Mouse (Mus musculus) liver, embryonic 11.5 days (tissue): ENCODE results near the gene Tpgs1. TPM values are rescaled to one million over a fixed set of nuclear protein-coding genes. Genes with fewer than 3 reads are reported as not detected.

Experiments used
- ATAC-seq: fragments of 200-750 bp; cut with Nextera tagmentation; replicated peaks from 2 replicates; pipeline ENCODE4 v1.8.0; 2017; ENCODE audit warnings: moderate number of reproducible peaks, mild to moderate bottlenecking, moderate TSS enrichment, moderate library complexity; ENCODE audit not compliant: low FRiP score
- DNase-seq: peaks from one replicate; pipeline ENCODE4 v3.0.0-alpha.2; 2017; ENCODE audit warnings: low spot score
- H3K27ac ChIP-seq: fragments of 300-500 bp; sonication (generic); 2 replicates; pipeline ENCODE4 v1.5.1; 2014; ENCODE audit warnings: mild to moderate bottlenecking, low read depth, low read length, control low read depth
- H3K27me3 ChIP-seq: fragments of 300-500 bp; sonication (generic); replicated peaks from 2 replicates; pipeline ENCODE4 v1.6.1; 2014; ENCODE audit warnings: low read length, mixed read lengths; ENCODE audit not compliant: control insufficient read depth, insufficient read depth
- H3K36me3 ChIP-seq: fragments of 300-500 bp; sonication (generic); 2 replicates; pipeline ENCODE4 v1.6.1; 2014; ENCODE audit warnings: mild to moderate bottlenecking, low read length, moderate library complexity, mixed read lengths; ENCODE audit not compliant: control insufficient read depth, insufficient read depth
- H3K4me1 ChIP-seq: fragments of 300-500 bp; sonication (generic); replicated peaks from 2 replicates; pipeline ENCODE4 v1.6.1; 2014; ENCODE audit warnings: low read length, mixed read lengths; ENCODE audit not compliant: control insufficient read depth, insufficient read depth
- H3K4me2 ChIP-seq: fragments of 300-500 bp; sonication (generic); 2 replicates; pipeline ENCODE4 v1.6.1; 2014; ENCODE audit warnings: mild to moderate bottlenecking, control low read depth, moderate library complexity
- H3K4me3 ChIP-seq: fragments of 300-500 bp; sonication (generic); 2 replicates; pipeline ENCODE4 v1.5.1; 2014; ENCODE audit warnings: low read depth, low read length, control low read depth
- H3K9ac ChIP-seq: fragments of 300-500 bp; sonication (generic); 2 replicates; pipeline ENCODE4 v1.6.1; 2014; ENCODE audit warnings: low read depth, low read length, control low read depth
- H3K9me3 ChIP-seq: fragments of 300-500 bp; sonication (generic); 2 replicates; pipeline ENCODE4 v1.6.1; 2016; ENCODE audit warnings: low read length, inconsistent platforms, mixed read lengths; ENCODE audit not compliant: control insufficient read depth
- WGBS: fragments of 180-500 bp; shearing (Covaris S2); extraction: QIAGEN DNeasy Blood & Tissue Kit; methylation state at CpG from one replicate; pipeline ENCODE4 v1.1.7; 2014; 5-methylcytosine and 5-hydroxymethylcytosine counted together
- polyA plus RNA-seq: library from polyadenylated mRNA; unstranded; fragments of >200 nt; fragmentation: Nextera tagmentation; extraction: Ambion mirVana; gene quantifications from 2 replicates; pipeline ENCODE4 v1.2.1, GENCODE M21; 2014

The Tpgs1 gene
- polyA plus RNA-seq = 48.5 and 50.5 TPM in 2 replicates

DNA sequence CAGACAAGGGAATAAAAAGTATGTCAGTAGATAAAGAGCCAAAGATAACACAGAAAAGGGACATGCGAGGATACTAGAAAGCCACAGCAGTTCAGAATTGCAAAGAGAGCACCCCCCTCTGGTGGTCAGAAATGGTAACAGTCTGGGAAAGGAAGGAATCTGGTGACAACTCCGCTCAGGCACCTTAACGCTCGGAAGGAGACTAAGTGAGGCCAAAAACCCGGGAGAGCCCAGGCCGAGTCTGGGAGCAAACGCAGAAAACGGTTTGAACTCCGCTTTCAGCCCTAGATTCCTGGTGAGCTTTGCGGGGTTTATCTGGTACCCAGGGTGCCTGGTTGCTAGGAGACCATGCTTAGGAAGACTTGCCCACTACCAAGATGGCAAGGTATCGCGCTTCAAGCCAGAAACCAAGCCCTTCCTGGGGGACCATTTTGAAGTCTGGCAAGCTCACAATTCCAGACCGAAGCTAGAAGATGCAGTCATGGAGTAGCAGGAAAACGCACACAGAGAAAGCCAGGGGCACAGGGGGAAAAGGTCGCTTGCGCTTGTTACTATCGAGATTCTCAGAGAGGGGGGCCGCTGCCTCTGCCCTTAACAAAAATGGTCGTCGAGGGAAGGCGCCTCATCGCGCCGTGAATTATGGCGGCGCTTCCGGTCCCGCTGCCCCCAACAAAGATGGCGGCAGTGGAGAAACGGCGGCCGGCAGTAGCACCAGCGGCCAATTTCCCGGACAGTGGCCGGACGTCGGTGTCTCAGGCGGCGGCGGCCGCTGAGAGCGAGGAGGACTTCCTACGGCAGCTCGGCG, at the start of gene Tpgs1:
Gene Tpgs1, plus strand, starts transcription at position 599 of the 805 bp plus-strand sequence.
- peak; percentile 94 for DNase-seq
- no peaks in the 10 kb centered on the region for H3K27me3 ChIP-seq
- H3K4me1 ChIP-seq = peaks cover 13% of the 10 kb centered on the region

DNA sequence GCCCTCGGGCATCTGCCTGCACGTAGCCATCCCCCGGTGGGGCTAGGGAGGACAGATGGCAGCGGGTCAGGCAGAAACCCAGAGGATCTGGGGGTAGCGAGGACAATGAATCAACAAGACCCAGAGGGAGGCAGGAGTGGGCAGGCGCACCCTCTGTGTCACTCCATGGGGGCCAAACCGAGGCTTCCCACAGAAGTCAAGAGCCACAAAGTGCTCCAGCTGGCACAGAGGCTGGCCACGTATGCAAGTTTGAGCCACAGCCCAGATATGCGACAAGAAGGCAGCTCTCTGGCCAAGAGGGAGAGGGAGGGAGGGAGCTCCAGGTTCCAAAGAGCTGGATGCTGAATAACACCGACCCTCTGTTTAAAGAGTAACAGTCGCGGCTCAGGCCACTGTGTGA, 45.2 kb upstream of the Tpgs1 start:
- WGBS = 76% methylated on average over 12 of the region's 12 CpGs
- no peak for DNase-seq
- ATAC-seq = no peak
- Histone ChIP-seq H3K4me2 (no peak overlapping the region), H3K4me3 (no peak overlapping the region), H3K27ac (no peak overlapping the region), H3K27me3 (0 out of 2 replicates have a peak, but pooled peaks cover 3% of the 10 kb centered on the region), H3K9me3 (no peaks in the 10 kb centered on the region), H3K4me1 (no peaks in the 10 kb centered on the region), H3K9ac (no peak overlapping the region), H3K36me3 (no peaks in the 10 kb centered on the region)

More for the DNA sequence above, at the start of gene Tpgs1:
- peak within 1 kb of the TSS; percentile 91 for H3K4me2 ChIP-seq
- H3K9ac ChIP-seq = peak within 1 kb of the TSS; percentile 86
- H3K9me3 ChIP-seq = no peaks in the 10 kb centered on the region
- under 1% methylated on average over 45 of the region's 45 CpGs for WGBS
- peak; percentile 74 for ATAC-seq
- H3K4me3 ChIP-seq = peak within 1 kb of the TSS; percentile 99
- 0 out of 2 replicates have a peak, but pooled peaks cover 2% of the 10 kb centered on the region for H3K36me3 ChIP-seq
- H3K27ac ChIP-seq = peak within 1 kb of the TSS; percentile 88

DNA sequence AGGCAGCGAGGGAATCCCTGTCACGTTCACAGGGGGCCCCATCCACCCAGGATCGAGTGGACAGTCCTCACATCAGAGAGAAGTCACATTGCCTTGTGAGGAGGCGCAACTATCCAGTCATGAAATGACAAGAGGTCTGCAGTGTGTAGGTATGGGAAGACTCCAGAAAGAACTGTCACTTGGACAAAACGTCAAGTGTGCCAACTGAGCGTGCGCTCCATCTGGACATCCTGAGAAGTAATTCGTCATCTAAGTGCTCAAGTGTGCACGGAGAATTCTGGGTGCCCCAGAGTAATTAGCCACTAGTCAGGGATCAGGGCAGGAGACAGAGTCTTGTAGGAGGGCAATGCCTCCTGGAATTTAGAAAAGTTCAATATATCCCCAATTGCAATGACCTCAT, 43.8 kb upstream of the Tpgs1 start:
- 75% methylated on average over 9 of the region's 9 CpGs for WGBS

DNA sequence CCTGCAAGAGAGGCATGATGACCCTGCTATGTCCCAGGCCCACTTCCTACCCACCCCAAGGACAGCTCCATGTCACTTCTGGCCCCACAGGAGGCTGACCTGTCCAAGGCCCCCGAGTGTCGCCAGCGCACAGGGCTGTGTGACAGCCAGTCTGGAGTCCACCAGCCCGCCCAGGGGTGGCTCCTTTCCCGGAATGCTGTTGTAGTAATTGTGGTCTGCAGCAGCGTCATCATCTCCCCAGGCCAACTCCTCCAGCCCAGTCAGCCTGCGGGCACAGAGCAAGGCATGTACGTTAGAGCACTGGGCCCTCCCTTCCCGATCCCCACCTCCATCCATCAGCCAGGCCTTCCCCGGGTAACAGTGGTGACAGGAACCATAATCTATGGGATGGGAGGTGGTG, 43.0 kb upstream of the Tpgs1 start:
- no peak overlapping the region for H3K9ac ChIP-seq
- H3K4me3 ChIP-seq = no peak overlapping the region
- DNase-seq (no peak), ATAC-seq (no peak)
- no peak overlapping the region for H3K27ac ChIP-seq
- H3K27me3 ChIP-seq = no peaks in the 10 kb centered on the region
- WGBS = 79% methylated on average over 10 of the region's 10 CpGs
- H3K4me1 ChIP-seq = no peaks in the 10 kb centered on the region
- H3K4me2 ChIP-seq = no peak overlapping the region
- no peaks in the 10 kb centered on the region for H3K36me3 ChIP-seq
- no peaks in the 10 kb centered on the region for H3K9me3 ChIP-seq

More for the DNA sequence above, 43.8 kb upstream of the Tpgs1 start:
- no peak overlapping the region for H3K9ac ChIP-seq
- H3K4me3 ChIP-seq = no peak overlapping the region
- H3K9me3 ChIP-seq = no peaks in the 10 kb centered on the region
- H3K4me2 ChIP-seq = no peak overlapping the region
- no peak overlapping the region for H3K27ac ChIP-seq
- H3K4me1 ChIP-seq = no peaks in the 10 kb centered on the region
- no peaks in the 10 kb centered on the region for H3K27me3 ChIP-seq
- ATAC-seq = no peak
- no peaks in the 10 kb centered on the region for H3K36me3 ChIP-seq
- DNase-seq = no peak

DNA sequence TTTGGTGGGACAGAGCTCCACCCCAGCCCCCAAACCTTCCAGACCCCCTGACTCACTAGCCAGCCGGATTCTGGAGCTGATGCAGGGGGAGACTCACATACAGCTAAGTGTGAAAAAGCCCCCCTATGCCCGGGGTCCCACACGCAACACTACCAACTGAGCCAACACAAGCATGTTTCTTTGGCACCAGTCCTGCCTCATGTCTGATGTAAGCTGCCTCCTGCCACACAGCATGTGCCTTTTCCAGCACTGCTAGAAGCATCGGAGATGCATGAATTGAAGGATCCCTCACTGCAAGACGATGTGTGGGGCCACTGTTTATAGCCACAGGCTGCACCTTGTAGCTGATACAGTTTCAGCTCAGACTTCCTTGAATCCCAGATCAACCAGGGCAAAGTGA, 40.8 kb upstream of the Tpgs1 start:
- no peaks in the 10 kb centered on the region for H3K9me3 ChIP-seq
- no peak overlapping the region for H3K4me3 ChIP-seq
- WGBS = 81% methylated on average over 5 of the region's 5 CpGs
- H3K27ac ChIP-seq = no peak overlapping the region
- DNase-seq (no peak), ATAC-seq (no peak)
- H3K4me2 ChIP-seq = no peak overlapping the region
- no peak overlapping the region for H3K9ac ChIP-seq
- H3K36me3 ChIP-seq = no peaks in the 10 kb centered on the region
- no peaks in the 10 kb centered on the region for H3K27me3 ChIP-seq
- no peaks in the 10 kb centered on the region for H3K4me1 ChIP-seq

DNA sequence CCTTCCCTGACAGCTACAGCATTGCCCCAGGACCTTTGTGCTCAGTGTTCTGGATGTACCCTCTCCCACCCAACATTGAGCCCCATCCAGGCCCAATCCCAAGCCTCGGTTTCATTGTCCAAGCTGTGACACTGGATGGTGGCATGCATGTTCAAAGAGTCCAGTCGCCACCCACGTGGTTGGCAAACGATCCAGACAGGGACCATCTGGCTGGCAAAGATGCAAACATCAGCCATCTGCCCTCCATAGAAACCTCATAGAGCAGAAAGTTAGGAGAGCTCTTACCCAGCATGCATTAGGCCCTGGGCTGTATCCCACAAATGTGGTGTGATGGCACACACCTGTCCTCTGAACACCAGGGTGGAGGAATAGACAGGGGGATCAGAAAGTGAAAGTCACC, 37.7 kb upstream of the Tpgs1 start:
- no peaks in the 10 kb centered on the region for H3K9me3 ChIP-seq
- H3K36me3 ChIP-seq = no peaks in the 10 kb centered on the region
- H3K4me2 ChIP-seq = no peak overlapping the region
- WGBS = 82% methylated on average over 4 of the region's 4 CpGs
- DNase-seq (no peak), ATAC-seq (no peak)
- H3K9ac ChIP-seq = no peak overlapping the region
- no peak overlapping the region for H3K4me3 ChIP-seq
- peaks cover 11% of the 10 kb centered on the region for H3K27me3 ChIP-seq
- H3K27ac ChIP-seq = no peak overlapping the region
- no peaks in the 10 kb centered on the region for H3K4me1 ChIP-seq

DNA sequence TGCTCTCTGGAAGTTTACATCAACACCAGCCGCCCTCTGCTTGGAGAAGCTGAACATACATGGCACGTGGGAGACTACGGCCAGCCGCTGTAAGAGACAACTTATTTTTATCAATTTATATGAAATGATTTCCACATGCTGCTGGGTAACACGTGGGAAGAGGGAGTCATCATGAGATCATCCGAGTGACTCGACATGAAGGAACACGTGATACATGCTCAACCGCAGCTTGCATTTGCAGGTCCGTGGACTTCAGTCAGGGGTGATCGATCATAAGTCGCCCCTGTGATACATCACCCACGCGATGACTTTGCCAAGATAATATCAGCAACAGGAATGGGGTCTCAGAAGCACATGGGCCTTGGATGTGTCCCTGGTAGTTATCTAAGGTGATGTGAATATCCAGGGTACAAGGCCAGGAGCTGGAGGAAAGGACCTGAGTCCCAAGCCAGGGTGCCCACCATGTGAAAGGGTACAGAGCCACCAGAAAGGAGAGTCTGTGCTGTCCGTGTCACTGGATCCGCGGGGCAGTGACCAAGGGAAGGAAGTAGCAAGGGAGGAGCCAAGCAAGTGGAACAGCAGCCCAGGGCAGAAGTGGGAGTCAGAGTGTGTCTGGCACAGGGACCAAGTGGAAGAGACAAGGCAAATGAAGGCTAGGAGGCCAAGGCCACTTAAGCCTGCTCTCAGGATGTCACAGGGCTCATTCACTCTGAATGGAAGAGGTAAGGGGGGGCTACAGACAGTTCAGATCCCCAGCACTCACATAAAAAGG, 36.0 kb upstream of the Tpgs1 start:
- Histone ChIP-seq H3K4me1 (0 out of 2 replicates have a peak, but pooled peaks cover 3% of the 10 kb centered on the region), H3K9ac (no peak overlapping the region), H3K4me2 (no peak overlapping the region), H3K27me3 (peaks cover 29% of the 10 kb centered on the region), H3K27ac (no peak overlapping the region), H3K4me3 (no peak overlapping the region), H3K36me3 (no peaks in the 10 kb centered on the region), H3K9me3 (no peaks in the 10 kb centered on the region)
- no peak for DNase-seq
- ATAC-seq = no peak
- 73% methylated on average over 17 of the region's 17 CpGs for WGBS

DNA sequence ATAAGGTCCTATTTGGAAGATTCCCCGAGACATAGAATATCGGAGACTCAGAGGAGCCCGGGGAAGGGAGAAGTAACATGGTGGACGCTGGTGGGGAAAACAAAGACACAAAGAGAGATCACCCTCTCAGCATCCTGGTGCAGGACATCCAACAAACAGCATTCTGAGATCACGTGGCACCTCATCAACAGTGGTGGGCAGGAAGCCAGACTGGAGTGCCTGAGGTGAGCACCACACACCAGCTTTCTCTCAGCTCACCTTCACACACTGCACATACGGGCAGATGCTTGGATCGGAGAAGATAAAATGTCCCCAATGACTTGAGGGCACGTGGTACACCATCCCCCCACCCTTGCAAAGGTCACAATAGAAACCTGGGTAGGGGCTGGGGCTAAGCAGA, 32.9 kb upstream of the Tpgs1 start:
- Histone ChIP-seq H3K4me3 (no peak overlapping the region), H3K27me3 (peaks cover 46% of the 10 kb centered on the region), H3K4me1 (peaks cover 8% of the 10 kb centered on the region; the same call in 1 of the 2 replicates), H3K27ac (no peak overlapping the region), H3K9me3 (no peaks in the 10 kb centered on the region), H3K4me2 (no peak overlapping the region), H3K36me3 (no peaks in the 10 kb centered on the region), H3K9ac (no peak overlapping the region)
- DNase-seq (no peak), ATAC-seq (no peak)
- WGBS = 73% methylated on average over 8 of the region's 8 CpGs
